Mouse (Mus musculus): ENCODE data around the gene Smarcd3. TPM values are rescaled to one million over a fixed set of nuclear protein-coding genes. Genes with fewer than 3 reads are reported as not detected.
"Not testable (repeated sequence)": the region's sequence is repeated elsewhere in the genome, so short reads cannot be mapped to it uniquely, and the experiment has no call there.

Gene Smarcd3
- polyA plus RNA-seq, 1 experiment, result 87.6 TPM

GRCm38 (mm10) chr5:24577183-24577929 lies 46.9 kb downstream of the Smarcd3 start, which contains the start of gene Abcf2:
Abcf2 (minus strand) TSS chr5:24577467.
- Histone ChIP-seq H3K36me3 (ENCODE audit: control insufficient read depth, insufficient read depth) (peaks cover 37% of the 10 kb centered on the region), H3K79me3 (ENCODE audit: low read depth) (peaks cover 15% of the 10 kb centered on the region), H3K27me3 (ENCODE audit: control insufficient read depth, insufficient read depth, insufficient read length) (no peaks in the 10 kb centered on the region), H3K4me3 (ENCODE audit: insufficient read depth, poor library complexity, severe bottlenecking) (peak within 1 kb of the TSS; percentile 97), H3K79me2 (ENCODE audit: control insufficient read depth, insufficient read depth) (peaks cover 46% of the 10 kb centered on the region), H3ac (ENCODE audit: control insufficient read depth, insufficient read length, low read depth) (peak within 1 kb of the TSS; percentile 64)
- TF ChIP-seq MAX (IDR thresholded peaks at IDR 0.05) (peak; percentile 51), CEBPB (IDR thresholded peaks at IDR 0.05; ENCODE audit: low read depth) (peak; percentile 82), MYOD1 (IDR thresholded peaks at IDR 0.05; ENCODE audit: control insufficient read depth, insufficient read length, low read depth) (no peak)

GRCm38 (mm10) chr5:24576801-24577182 lies 47.4 kb downstream of the Smarcd3 start:
- Histone ChIP-seq H3ac (ENCODE audit: control insufficient read depth, insufficient read length, low read depth) (peak overlapping the region; percentile 64), H3K79me2 (ENCODE audit: control insufficient read depth, insufficient read depth) (peaks cover 46% of the 10 kb centered on the region), H3K4me3 (ENCODE audit: insufficient read depth, poor library complexity, severe bottlenecking) (peak overlapping the region; percentile 97), H3K36me3 (ENCODE audit: control insufficient read depth, insufficient read depth) (peaks cover 43% of the 10 kb centered on the region), H3K27me3 (ENCODE audit: control insufficient read depth, insufficient read depth, insufficient read length) (no peaks in the 10 kb centered on the region), H3K79me3 (ENCODE audit: low read depth) (peaks cover 17% of the 10 kb centered on the region)
- TF ChIP-seq MAX (IDR thresholded peaks at IDR 0.05), result no peak

- Histone ChIP-seq H3K27me3 (ENCODE audit: control insufficient read depth, insufficient read depth, insufficient read length) (no peaks in the 10 kb centered on the region), H3K79me2 (ENCODE audit: control insufficient read depth, insufficient read depth) (peaks cover 46% of the 10 kb centered on the region), H3K36me3 (ENCODE audit: control insufficient read depth, insufficient read depth) (peaks cover 51% of the 10 kb centered on the region), H3K4me3 (ENCODE audit: insufficient read depth, poor library complexity, severe bottlenecking) (peak overlapping the region; percentile 97), H3ac (ENCODE audit: control insufficient read depth, insufficient read length, low read depth) (peak overlapping the region; percentile 64), H3K79me3 (ENCODE audit: low read depth) (peaks cover 17% of the 10 kb centered on the region)
- no peak for TF ChIP-seq USF1 (IDR thresholded peaks at IDR 0.05; ENCODE audit: low read depth)
- TF ChIP-seq FOSL1 (IDR thresholded peaks at IDR 0.05; ENCODE audit: insufficient read depth, low read length, poor library complexity, severe bottlenecking), result no peak
- TF ChIP-seq CEBPB (IDR thresholded peaks at IDR 0.05; ENCODE audit: low read depth), result no peak
- TF ChIP-seq MYOG (IDR thresholded peaks at IDR 0.05; ENCODE audit: control insufficient read depth, extremely low read depth, insufficient read length), result no peak
- TF ChIP-seq MYOD1 (IDR thresholded peaks at IDR 0.05; ENCODE audit: control insufficient read depth, insufficient read length, low read depth), result no peak
- TF ChIP-seq MAX (IDR thresholded peaks at IDR 0.05), result no peak
- no peak for TF ChIP-seq CTCF (IDR thresholded peaks at IDR 0.05; ENCODE audit: control insufficient read depth, insufficient read depth, insufficient read length)
Observed at GRCm38 (mm10) chr5:24575948-24576347, 48.3 kb downstream of the Smarcd3 start.

- Histone ChIP-seq H3K79me3 (ENCODE audit: low read depth) (no peaks in the 10 kb centered on the region), H3K79me2 (ENCODE audit: control insufficient read depth, insufficient read depth) (no peaks in the 10 kb centered on the region), H3K4me3 (ENCODE audit: insufficient read depth, poor library complexity, severe bottlenecking) (no peak within 1 kb of the TSS), H3ac (ENCODE audit: control insufficient read depth, insufficient read length, low read depth) (no peak within 1 kb of the TSS), H3K36me3 (ENCODE audit: control insufficient read depth, insufficient read depth) (no peaks in the 10 kb centered on the region), H3K27me3 (ENCODE audit: control insufficient read depth, insufficient read depth, insufficient read length) (peaks cover 29% of the 10 kb centered on the region)
- no peak for TF ChIP-seq CTCF (IDR thresholded peaks at IDR 0.05; ENCODE audit: control insufficient read depth, insufficient read depth, insufficient read length)
- TF ChIP-seq MAX (IDR thresholded peaks at IDR 0.05), result no peak
Observed at GRCm38 (mm10) chr5:24556709-24557108, 67.5 kb downstream of the Smarcd3 start, which contains the start of gene 4931409K22Rik. 4931409K22Rik (minus strand) TSS chr5:24556809.

GRCm38 (mm10) chr5:24555335-24555734 lies 68.9 kb downstream of the Smarcd3 start:
- not testable (repeated sequence) for H3K79me3 ChIP-seq (ENCODE audit: low read depth); H3K79me2 ChIP-seq (ENCODE audit: control insufficient read depth, insufficient read depth); H3K36me3 ChIP-seq (ENCODE audit: control insufficient read depth, insufficient read depth); H3ac ChIP-seq (ENCODE audit: control insufficient read depth, insufficient read length, low read depth); H3K4me3 ChIP-seq (ENCODE audit: insufficient read depth, poor library complexity, severe bottlenecking)
- peaks cover 42% of the 10 kb centered on the region for H3K27me3 ChIP-seq (ENCODE audit: control insufficient read depth, insufficient read depth, insufficient read length)

GRCm38 (mm10) chr5:24553621-24554244 lies 70.5 kb downstream of the Smarcd3 start:
- H3K36me3 ChIP-seq (ENCODE audit: control insufficient read depth, insufficient read depth), result no peaks in the 10 kb centered on the region
- H3K79me2 ChIP-seq (ENCODE audit: control insufficient read depth, insufficient read depth), result no peaks in the 10 kb centered on the region
- no peak overlapping the region for H3K4me3 ChIP-seq (ENCODE audit: insufficient read depth, poor library complexity, severe bottlenecking)
- TF ChIP-seq MYOG (IDR thresholded peaks at IDR 0.05; ENCODE audit: control insufficient read depth, extremely low read depth, insufficient read length) (no peak), CTCF (IDR thresholded peaks at IDR 0.05; ENCODE audit: control insufficient read depth, insufficient read depth, insufficient read length) (no peak), FOSL1 (IDR thresholded peaks at IDR 0.05; ENCODE audit: insufficient read depth, low read length, poor library complexity, severe bottlenecking) (no peak), MYOD1 (IDR thresholded peaks at IDR 0.05; ENCODE audit: control insufficient read depth, insufficient read length, low read depth) (no peak), CEBPB (IDR thresholded peaks at IDR 0.05; ENCODE audit: low read depth) (no peak), MAX (IDR thresholded peaks at IDR 0.05) (no peak), USF1 (IDR thresholded peaks at IDR 0.05; ENCODE audit: low read depth) (no peak)
- H3K79me3 ChIP-seq (ENCODE audit: low read depth), result no peaks in the 10 kb centered on the region
- H3K27me3 ChIP-seq (ENCODE audit: control insufficient read depth, insufficient read depth, insufficient read length), result peaks cover 58% of the 10 kb centered on the region
- no peak overlapping the region for H3ac ChIP-seq (ENCODE audit: control insufficient read depth, insufficient read length, low read depth)

Data from C2C12 (cell line).